Mouse (Mus musculus): ENCODE measurements around the gene Cyb561a3. TPM values are rescaled to one million over a fixed set of nuclear protein-coding genes. Genes with fewer than 3 reads are reported as not detected.

Gene Cyb561a3
- polyA plus RNA-seq, 1 experiment from 2014 or later, result 26.4 TPM

- ATAC-seq, result no peak
- peak overlapping the region; percentile 90; the same call in 1 of the 2 replicates for H3K27ac ChIP-seq (ENCODE audit: low read length)
- no peaks in the 10 kb centered on the region for H3K9me3 ChIP-seq (replicated peaks; ENCODE audit: control insufficient read depth, low read length, poor library complexity, severe bottlenecking)
- H3K36me3 ChIP-seq (ENCODE audit: control insufficient read depth, insufficient read depth, low read length), result peaks cover 14% of the 10 kb centered on the region
- peaks cover 31% of the 10 kb centered on the region for H3K4me1 ChIP-seq (ENCODE audit: control insufficient read depth, insufficient read depth, low read length)
- H3K9ac ChIP-seq (ENCODE audit: low read depth, low read length), result no peak overlapping the region
- no peak overlapping the region for H3K4me2 ChIP-seq (ENCODE audit: low read length)
- WGBS, result 86% methylated on average over 18 of the region's 18 CpGs
- no peaks in the 10 kb centered on the region for H3K27me3 ChIP-seq (ENCODE audit: control insufficient read depth, insufficient read depth, low read depth, low read length)
- H3K4me3 ChIP-seq (ENCODE audit: low read depth, low read length), result no peak overlapping the region
Observed at GRCm38 (mm10) chr19:10603660-10604523, 26.9 kb downstream of the Cyb561a3 start.

GRCm38 (mm10) chr19:10604534-10604933, 27.6 kb downstream of the Cyb561a3 start:
- peak overlapping the region; percentile 96 for H3K9ac ChIP-seq (ENCODE audit: low read depth, low read length)
- H3K36me3 ChIP-seq (ENCODE audit: control insufficient read depth, insufficient read depth, low read length), result peaks cover 17% of the 10 kb centered on the region
- WGBS, result 59% methylated on average over 3 of the region's 3 CpGs

GRCm38 (mm10) chr19:10605293-10605900, 28.4 kb downstream of the Cyb561a3 start, which contains the start of the genes Ddb1 and Tkfc:
Gene Ddb1 (plus strand): TSS chr19:10605327.
Gene Tkfc (minus strand): TSS chr19:10605654.
- Histone ChIP-seq H3K4me3 (ENCODE audit: low read depth, low read length) (peak within 1 kb of the TSS; percentile 96), H3K9me3 (replicated peaks; ENCODE audit: control insufficient read depth, low read length, poor library complexity, severe bottlenecking) (no peaks in the 10 kb centered on the region), H3K27ac (ENCODE audit: low read length) (peak within 1 kb of the TSS; percentile 90), H3K4me1 (ENCODE audit: control insufficient read depth, insufficient read depth, low read length) (peaks cover 31% of the 10 kb centered on the region), H3K4me2 (ENCODE audit: low read length) (peak within 1 kb of the TSS; percentile 86), H3K9ac (ENCODE audit: low read depth, low read length) (peak within 1 kb of the TSS; percentile 96), H3K27me3 (ENCODE audit: control insufficient read depth, insufficient read depth, low read depth, low read length) (no peaks in the 10 kb centered on the region), H3K36me3 (ENCODE audit: control insufficient read depth, insufficient read depth, low read length) (peaks cover 23% of the 10 kb centered on the region)
- peak; percentile 97 for ATAC-seq
- WGBS, result 0% methylated on average over 49 of the region's 49 CpGs

More at GRCm38 (mm10) chr19:10604534-10604933, 27.6 kb downstream of the Cyb561a3 start:
- no peak for ATAC-seq
- peak overlapping the region; percentile 96 for H3K4me3 ChIP-seq (ENCODE audit: low read depth, low read length)
- H3K4me1 ChIP-seq (ENCODE audit: control insufficient read depth, insufficient read depth, low read length), result peaks cover 31% of the 10 kb centered on the region
- H3K4me2 ChIP-seq (ENCODE audit: low read length), result peak overlapping the region; percentile 61
- no peaks in the 10 kb centered on the region for H3K9me3 ChIP-seq (replicated peaks; ENCODE audit: control insufficient read depth, low read length, poor library complexity, severe bottlenecking)
- peak overlapping the region; percentile 90 for H3K27ac ChIP-seq (ENCODE audit: low read length)
- no peaks in the 10 kb centered on the region for H3K27me3 ChIP-seq (ENCODE audit: control insufficient read depth, insufficient read depth, low read depth, low read length)

- peak overlapping the region; percentile 96 for H3K9ac ChIP-seq (ENCODE audit: low read depth, low read length)
- peak overlapping the region; percentile 96 for H3K4me3 ChIP-seq (ENCODE audit: low read depth, low read length)
- H3K27ac ChIP-seq (ENCODE audit: low read length), result peak overlapping the region; percentile 90
- no peaks in the 10 kb centered on the region for H3K27me3 ChIP-seq (ENCODE audit: control insufficient read depth, insufficient read depth, low read depth, low read length)
- WGBS, result 7% methylated on average over 20 of the region's 20 CpGs
- no peak; the same call in 1 of the 2 replicates for ATAC-seq
- peak overlapping the region; percentile 86 for H3K4me2 ChIP-seq (ENCODE audit: low read length)
- H3K4me1 ChIP-seq (ENCODE audit: control insufficient read depth, insufficient read depth, low read length), result peaks cover 31% of the 10 kb centered on the region
- H3K9me3 ChIP-seq (replicated peaks; ENCODE audit: control insufficient read depth, low read length, poor library complexity, severe bottlenecking), result no peaks in the 10 kb centered on the region
- H3K36me3 ChIP-seq (ENCODE audit: control insufficient read depth, insufficient read depth, low read length), result peaks cover 29% of the 10 kb centered on the region
Observed at GRCm38 (mm10) chr19:10605901-10606622, 29.1 kb downstream of the Cyb561a3 start.

GRCm38 (mm10) chr19:10608573-10609240, 31.7 kb downstream of the Cyb561a3 start:
- 89% methylated on average over 5 of the region's 5 CpGs for WGBS
- peaks cover 21% of the 10 kb centered on the region for H3K4me1 ChIP-seq (ENCODE audit: control insufficient read depth, insufficient read depth, low read length)
- H3K4me2 ChIP-seq (ENCODE audit: low read length), result no peak overlapping the region
- peaks cover 46% of the 10 kb centered on the region for H3K36me3 ChIP-seq (ENCODE audit: control insufficient read depth, insufficient read depth, low read length)
- no peak overlapping the region for H3K4me3 ChIP-seq (ENCODE audit: low read depth, low read length)
- no peak overlapping the region for H3K9ac ChIP-seq (ENCODE audit: low read depth, low read length)
- ATAC-seq, result no peak
- H3K27me3 ChIP-seq (ENCODE audit: control insufficient read depth, insufficient read depth, low read depth, low read length), result no peaks in the 10 kb centered on the region
- H3K9me3 ChIP-seq (replicated peaks; ENCODE audit: control insufficient read depth, low read length, poor library complexity, severe bottlenecking), result no peaks in the 10 kb centered on the region
- H3K27ac ChIP-seq (ENCODE audit: low read length), result no peak overlapping the region

- H3K4me3 ChIP-seq (ENCODE audit: low read depth, low read length), result peak within 1 kb of the TSS; percentile 48
- peaks cover 13% of the 10 kb centered on the region for H3K4me1 ChIP-seq (ENCODE audit: control insufficient read depth, insufficient read depth, low read length)
- peaks cover 7% of the 10 kb centered on the region; the same call in 1 of the 2 replicates for H3K36me3 ChIP-seq (ENCODE audit: control insufficient read depth, insufficient read depth, low read length)
- no peaks in the 10 kb centered on the region for H3K9me3 ChIP-seq (replicated peaks; ENCODE audit: control insufficient read depth, low read length, poor library complexity, severe bottlenecking)
- H3K4me2 ChIP-seq (ENCODE audit: low read length), result peak within 1 kb of the TSS; percentile 96
- peak within 1 kb of the TSS; percentile 55; the same call in 1 of the 2 replicates for H3K27ac ChIP-seq (ENCODE audit: low read length)
- H3K9ac ChIP-seq (ENCODE audit: low read depth, low read length), result peak within 1 kb of the TSS; percentile 72
- WGBS, result 2% methylated on average over 32 of the region's 32 CpGs
- ATAC-seq, result peak; percentile 87
- no peaks in the 10 kb centered on the region; the same call in 1 of the 2 replicates for H3K27me3 ChIP-seq (ENCODE audit: control insufficient read depth, insufficient read depth, low read depth, low read length)
Observed at GRCm38 (mm10) chr19:10634106-10634871, 57.3 kb downstream of the Cyb561a3 start, which contains the start of gene Vwce. Gene Vwce (plus strand): TSS chr19:10634213.

- Histone ChIP-seq H3K4me3 (ENCODE audit: low read depth, low read length) (peak overlapping the region; percentile 48), H3K9me3 (replicated peaks; ENCODE audit: control insufficient read depth, low read length, poor library complexity, severe bottlenecking) (no peaks in the 10 kb centered on the region), H3K9ac (ENCODE audit: low read depth, low read length) (peak overlapping the region; percentile 72), H3K27ac (ENCODE audit: low read length) (peak overlapping the region; percentile 55; the same call in 1 of the 2 replicates), H3K27me3 (ENCODE audit: control insufficient read depth, insufficient read depth, low read depth, low read length) (no peaks in the 10 kb centered on the region; the same call in 1 of the 2 replicates), H3K4me2 (ENCODE audit: low read length) (peak overlapping the region; percentile 96), H3K36me3 (ENCODE audit: control insufficient read depth, insufficient read depth, low read length) (peaks cover 5% of the 10 kb centered on the region; the same call in 1 of the 2 replicates), H3K4me1 (ENCODE audit: control insufficient read depth, insufficient read depth, low read length) (peaks cover 13% of the 10 kb centered on the region)
- under 1% methylated on average over 21 of the region's 21 CpGs for WGBS
- peak; percentile 91 for ATAC-seq
Observed at GRCm38 (mm10) chr19:10634872-10635318, 57.9 kb downstream of the Cyb561a3 start.
